Mouse (Mus musculus) midbrain, embryonic 15.5 days (tissue): ENCODE measurements around the gene Myo3b. TPM values are rescaled to one million over a fixed set of nuclear protein-coding genes. Genes with fewer than 3 reads are reported as not detected.

ENCODE experiments used
- ATAC-seq: fragments of 200-750 bp; cut with Nextera tagmentation; replicated peaks from 2 replicates; pipeline ENCODE4 v1.8.0; 2017; ENCODE audit warnings: moderate TSS enrichment
- H3K27ac ChIP-seq: fragments of 300-500 bp; sonication (generic); 2 replicates; pipeline ENCODE4 v1.5.1; 2015; ENCODE audit warnings: mild to moderate bottlenecking, inconsistent platforms
- H3K27me3 ChIP-seq: fragments of 300-500 bp; sonication (generic); replicated peaks from 2 replicates; pipeline ENCODE4 v1.6.1; 2015; ENCODE audit warnings: inconsistent platforms
- H3K36me3 ChIP-seq: fragments of 300-500 bp; sonication (generic); replicated peaks from 2 replicates; pipeline ENCODE4 v1.6.1; 2015; ENCODE audit warnings: inconsistent platforms
- H3K4me1 ChIP-seq: fragments of 300-500 bp; sonication (generic); 2 replicates; pipeline ENCODE4 v1.6.1; 2015; ENCODE audit warnings: inconsistent platforms
- H3K4me2 ChIP-seq: fragments of 300-500 bp; sonication (generic); 2 replicates; pipeline ENCODE4 v1.6.1; 2015; ENCODE audit warnings: inconsistent platforms, mild to moderate bottlenecking, moderate library complexity
- H3K4me3 ChIP-seq: fragments of 300-500 bp; sonication (generic); 2 replicates; pipeline ENCODE4 v1.5.1; 2015; ENCODE audit warnings: mild to moderate bottlenecking, inconsistent platforms
- H3K9ac ChIP-seq: fragments of 300-500 bp; sonication (generic); 2 replicates; pipeline ENCODE4 v1.6.1; 2015; ENCODE audit warnings: mild to moderate bottlenecking, inconsistent platforms
- H3K9me3 ChIP-seq: fragments of 300-500 bp; sonication (generic); 2 replicates; pipeline ENCODE4 v1.6.1; 2016; ENCODE audit warnings: inconsistent platforms
- WGBS: fragments of 180-500 bp; shearing (Covaris S2); methylation state at CpG from one replicate; pipeline ENCODE4 v1.1.7; 2015; ENCODE audit warnings: mixed read lengths; 5-methylcytosine and 5-hydroxymethylcytosine counted together
- polyA plus RNA-seq: library from polyadenylated mRNA; unstranded; fragments of >200 nt; fragmentation: Nextera tagmentation; extraction: Ambion mirVana; gene quantifications from 2 replicates; pipeline ENCODE4 v1.2.1, GENCODE M21; 2015

The Myo3b gene
- polyA plus RNA-seq, 1 experiment from 2014 or later, result 0.41 TPM

DNA sequence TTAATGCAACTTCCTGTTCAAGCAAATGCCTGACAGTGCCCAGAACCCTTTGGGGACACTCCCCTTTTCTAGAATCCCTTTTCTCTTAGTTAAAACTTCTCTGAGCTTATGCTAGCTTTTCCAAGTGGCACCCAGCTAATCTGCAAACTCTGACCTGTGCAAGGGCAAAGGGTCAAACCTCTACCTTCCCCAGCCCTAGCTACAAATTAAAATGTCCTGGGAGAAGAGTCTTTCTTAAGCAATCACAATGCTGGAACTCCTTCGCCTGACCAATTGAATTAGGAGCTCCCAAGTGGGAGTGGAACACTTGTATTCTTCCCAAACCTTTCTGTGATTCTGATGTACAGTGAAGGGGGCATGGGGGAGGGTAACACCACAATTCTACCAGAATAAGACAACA is 376.6 kb downstream of the Myo3b start:
- no peak for ATAC-seq
- no peak overlapping the region for H3K4me2 ChIP-seq
- 75% methylated on average over 1 of the region's 1 CpGs for WGBS

GRCm38 (mm10) chr2:70419336-70419735 is 380.4 kb downstream of the Myo3b start:
- Histone ChIP-seq H3K4me3 (no peak overlapping the region), H3K4me1 (no peaks in the 10 kb centered on the region), H3K36me3 (no peaks in the 10 kb centered on the region), H3K27me3 (no peaks in the 10 kb centered on the region), H3K27ac (no peak overlapping the region), H3K9ac (no peak overlapping the region), H3K9me3 (no peaks in the 10 kb centered on the region), H3K4me2 (no peak overlapping the region)
- ATAC-seq, result no peak
- WGBS, result 83% methylated on average over 6 of the region's 6 CpGs

More for the DNA sequence above, 376.6 kb downstream of the Myo3b start:
- no peaks in the 10 kb centered on the region for H3K9me3 ChIP-seq
- no peaks in the 10 kb centered on the region for H3K27me3 ChIP-seq
- H3K4me1 ChIP-seq, result no peaks in the 10 kb centered on the region
- no peaks in the 10 kb centered on the region for H3K36me3 ChIP-seq
- no peak overlapping the region for H3K4me3 ChIP-seq
- no peak overlapping the region for H3K27ac ChIP-seq
- H3K9ac ChIP-seq, result no peak overlapping the region

DNA sequence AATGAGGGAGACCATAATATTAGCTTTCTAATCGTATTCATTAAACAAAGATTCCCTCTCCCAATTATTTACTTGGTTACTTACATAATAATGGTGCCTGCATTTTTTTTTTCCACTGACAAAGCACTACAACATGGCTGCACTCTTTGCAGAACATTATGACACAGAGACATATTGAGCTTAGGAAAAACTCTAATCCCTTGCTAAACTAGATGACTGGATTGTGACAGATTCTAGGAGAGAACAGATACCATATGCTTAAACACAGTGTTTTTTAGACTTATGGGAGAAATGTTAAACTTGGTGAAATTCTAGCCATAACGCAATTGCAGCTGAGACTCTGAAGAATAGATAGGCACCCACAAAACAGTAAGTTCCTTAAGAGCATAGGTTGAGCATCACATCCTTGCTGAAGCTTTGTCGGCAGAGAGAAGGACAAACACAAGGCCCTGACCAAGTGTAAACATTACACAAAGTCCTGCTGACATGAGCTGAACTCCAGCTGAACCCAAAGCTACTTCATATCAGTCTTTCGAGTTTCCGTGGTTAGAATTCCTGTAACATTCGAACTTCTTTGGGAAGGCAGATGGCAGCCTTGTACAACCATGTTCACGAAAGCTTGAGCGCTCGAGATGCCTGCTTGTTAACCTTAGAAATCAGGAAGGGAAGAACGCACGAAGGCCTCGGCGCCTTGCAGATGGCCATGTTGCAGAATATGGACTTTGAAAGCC is 382.4 kb downstream of the Myo3b start:
- Histone ChIP-seq H3K4me1 (peaks cover 4% of the 10 kb centered on the region; the same call in 1 of the 2 replicates), H3K36me3 (no peaks in the 10 kb centered on the region), H3K27ac (no peak overlapping the region), H3K4me3 (no peak overlapping the region), H3K27me3 (no peaks in the 10 kb centered on the region), H3K9me3 (no peaks in the 10 kb centered on the region), H3K9ac (no peak overlapping the region), H3K4me2 (no peak overlapping the region)
- ATAC-seq, result no peak
- WGBS, result 90% methylated on average over 13 of the region's 13 CpGs

- WGBS, result 50% methylated on average over 11 of the region's 11 CpGs
- peak; percentile 80 for ATAC-seq
- H3K27ac ChIP-seq, result peak overlapping the region; percentile 61
Measured at GRCm38 (mm10) chr2:70425611-70426010, 386.7 kb downstream of the Myo3b start.

DNA sequence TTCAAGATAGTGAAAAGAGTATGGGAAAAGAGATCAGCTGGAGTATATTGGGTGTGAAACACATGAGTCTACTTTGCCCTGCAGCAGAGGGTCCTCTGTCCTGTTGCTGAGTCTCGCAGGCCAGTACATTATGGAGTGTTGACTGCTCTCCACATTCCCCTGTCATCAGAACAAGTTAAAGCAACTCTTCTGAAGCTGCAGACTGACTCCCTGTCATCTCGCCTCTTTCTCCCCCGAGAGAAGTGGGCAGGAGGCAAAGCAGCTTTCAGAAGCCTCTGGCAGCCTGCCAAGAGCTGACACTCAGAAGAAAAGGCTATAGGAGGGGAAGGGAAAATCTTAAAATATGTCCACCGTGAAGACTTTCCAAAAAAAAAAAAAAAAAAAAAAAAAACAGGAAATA is 404.1 kb downstream of the Myo3b start:
- Histone ChIP-seq H3K4me1 (peaks cover 21% of the 10 kb centered on the region), H3K27me3 (no peaks in the 10 kb centered on the region), H3K9me3 (no peaks in the 10 kb centered on the region), H3K36me3 (no peaks in the 10 kb centered on the region), H3K27ac (peak overlapping the region; percentile 29; the same call in 1 of the 2 replicates), H3K4me3 (no peak overlapping the region), H3K9ac (no peak overlapping the region), H3K4me2 (peak overlapping the region; percentile 32)
- WGBS, result 3% methylated on average over 4 of the region's 4 CpGs
- ATAC-seq, result 0 out of 2 replicates have a peak, but pooled peaks have one; percentile 27

More at GRCm38 (mm10) chr2:70425611-70426010, 386.7 kb downstream of the Myo3b start:
- H3K4me3 ChIP-seq, result no peak overlapping the region
- no peaks in the 10 kb centered on the region for H3K36me3 ChIP-seq
- no peak overlapping the region for H3K9ac ChIP-seq
- H3K9me3 ChIP-seq, result no peaks in the 10 kb centered on the region
- peaks cover 4% of the 10 kb centered on the region; the same call in 1 of the 2 replicates for H3K4me1 ChIP-seq
- H3K27me3 ChIP-seq, result no peaks in the 10 kb centered on the region
- no peak overlapping the region for H3K4me2 ChIP-seq

DNA sequence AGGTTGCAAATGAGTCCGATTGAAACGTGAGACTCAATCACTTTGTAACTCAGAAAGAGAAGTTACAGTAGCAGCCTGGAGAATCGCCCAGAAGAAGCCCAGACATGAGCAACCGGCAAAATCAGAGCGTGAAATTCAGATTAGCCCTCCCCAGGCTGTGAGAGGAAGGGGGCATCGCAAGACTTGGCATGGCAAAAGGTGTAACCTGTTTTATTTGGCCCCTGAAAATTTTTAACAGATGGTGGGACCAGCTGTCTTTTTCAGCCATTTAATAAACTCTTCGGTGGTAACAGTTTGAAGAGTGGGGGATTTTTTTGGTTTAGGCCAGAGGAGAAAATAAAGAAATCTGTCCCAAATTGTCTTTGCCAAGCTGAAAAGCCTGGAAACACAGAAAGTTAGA is 405.2 kb downstream of the Myo3b start:
- H3K4me1 ChIP-seq, result peaks cover 21% of the 10 kb centered on the region
- H3K4me2 ChIP-seq, result peak overlapping the region; percentile 32
- H3K9me3 ChIP-seq, result no peaks in the 10 kb centered on the region
- no peak overlapping the region for H3K4me3 ChIP-seq
- H3K36me3 ChIP-seq, result no peaks in the 10 kb centered on the region
- H3K27me3 ChIP-seq, result no peaks in the 10 kb centered on the region
- whole genome bisulfite sequencing, result 10% methylated on average over 7 of the region's 7 CpGs
- H3K9ac ChIP-seq, result no peak overlapping the region
- no peak for ATAC-seq
- H3K27ac ChIP-seq, result no peak overlapping the region

- Histone ChIP-seq H3K36me3 (no peaks in the 10 kb centered on the region), H3K9ac (no peak overlapping the region), H3K27ac (no peak overlapping the region), H3K27me3 (no peaks in the 10 kb centered on the region), H3K4me1 (0 out of 2 replicates have a peak, but pooled peaks cover 3% of the 10 kb centered on the region), H3K9me3 (no peaks in the 10 kb centered on the region), H3K4me2 (peak overlapping the region; percentile 42), H3K4me3 (peak overlapping the region; percentile 23)
- ATAC-seq, result no peak
- WGBS, result 9% methylated on average over 12 of the region's 12 CpGs
Measured at GRCm38 (mm10) chr2:70456205-70456604, 417.3 kb downstream of the Myo3b start.

- Histone ChIP-seq H3K36me3 (no peaks in the 10 kb centered on the region), H3K27me3 (no peaks in the 10 kb centered on the region), H3K9me3 (no peaks in the 10 kb centered on the region), H3K4me3 (no peak overlapping the region), H3K27ac (no peak overlapping the region), H3K4me2 (no peak overlapping the region), H3K9ac (no peak overlapping the region), H3K4me1 (no peaks in the 10 kb centered on the region)
- no peak for ATAC-seq
- WGBS, result 80% methylated on average over 1 of the region's 1 CpGs
Measured at GRCm38 (mm10) chr2:70463606-70464005, 424.7 kb downstream of the Myo3b start.

- H3K9me3 ChIP-seq, result no peaks in the 10 kb centered on the region
- no peak overlapping the region for H3K9ac ChIP-seq
- ATAC-seq, result no peak
- 13% methylated on average over 5 of the region's 5 CpGs for WGBS
- H3K27me3 ChIP-seq, result peaks cover 28% of the 10 kb centered on the region
- no peak overlapping the region for H3K27ac ChIP-seq
- H3K36me3 ChIP-seq, result no peaks in the 10 kb centered on the region
- no peak overlapping the region for H3K4me2 ChIP-seq
- no peak overlapping the region for H3K4me3 ChIP-seq
- H3K4me1 ChIP-seq, result peaks cover 41% of the 10 kb centered on the region
Measured at GRCm38 (mm10) chr2:70471136-70471535, 432.2 kb downstream of the Myo3b start.

DNA sequence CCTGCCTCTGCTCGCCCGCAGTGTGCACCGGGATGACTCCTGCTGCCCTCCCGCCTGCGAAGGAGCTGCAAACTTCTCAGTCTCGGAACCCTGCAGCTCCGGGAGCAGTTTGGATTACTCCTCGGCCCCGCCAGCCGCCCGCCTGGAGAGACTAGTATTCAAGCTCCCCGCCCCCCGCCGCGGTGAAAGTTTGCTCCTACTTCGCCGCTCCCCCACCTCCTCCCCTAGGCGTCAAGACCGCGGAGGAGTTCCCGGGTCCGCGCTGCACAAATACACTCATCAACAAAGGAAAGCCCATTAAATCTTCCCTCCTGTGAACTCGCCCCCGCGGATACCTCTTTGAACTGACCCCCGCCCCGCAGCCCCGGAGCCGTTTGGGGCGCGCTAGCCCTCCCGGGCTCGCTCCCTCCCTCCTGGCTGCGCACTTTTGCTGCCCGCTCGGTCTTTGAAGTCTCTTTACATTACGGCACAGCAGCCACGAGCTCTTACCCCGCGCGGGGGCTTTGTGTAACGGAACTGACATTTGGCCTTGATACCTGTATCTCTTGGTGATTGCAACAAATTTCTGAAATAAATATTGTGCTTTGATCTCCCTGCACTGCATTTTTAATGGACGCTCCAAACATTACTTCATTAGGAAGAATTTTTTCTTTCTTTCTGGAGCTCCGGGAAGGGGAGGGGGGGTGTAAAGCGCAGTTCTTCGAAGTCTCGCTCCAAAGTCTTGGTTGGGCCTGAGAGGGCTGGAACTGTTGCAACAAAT is 433.1 kb downstream of the Myo3b start:
- ATAC-seq, result peak; percentile 45
- peaks cover 50% of the 10 kb centered on the region for H3K4me1 ChIP-seq

More for the DNA sequence above, 433.1 kb downstream of the Myo3b start:
- Histone ChIP-seq H3K27me3 (peaks cover 36% of the 10 kb centered on the region), H3K27ac (no peak overlapping the region), H3K9ac (peak overlapping the region; percentile 21; the same call in 1 of the 2 replicates), H3K4me2 (peak overlapping the region; percentile 58), H3K36me3 (no peaks in the 10 kb centered on the region), H3K9me3 (no peaks in the 10 kb centered on the region), H3K4me3 (peak overlapping the region; percentile 33)
- under 1% methylated on average over 48 of the region's 48 CpGs for WGBS
